Comparison of ENCODE assay signal across 8 mouse cellular contexts in the genomic region with DNA sequence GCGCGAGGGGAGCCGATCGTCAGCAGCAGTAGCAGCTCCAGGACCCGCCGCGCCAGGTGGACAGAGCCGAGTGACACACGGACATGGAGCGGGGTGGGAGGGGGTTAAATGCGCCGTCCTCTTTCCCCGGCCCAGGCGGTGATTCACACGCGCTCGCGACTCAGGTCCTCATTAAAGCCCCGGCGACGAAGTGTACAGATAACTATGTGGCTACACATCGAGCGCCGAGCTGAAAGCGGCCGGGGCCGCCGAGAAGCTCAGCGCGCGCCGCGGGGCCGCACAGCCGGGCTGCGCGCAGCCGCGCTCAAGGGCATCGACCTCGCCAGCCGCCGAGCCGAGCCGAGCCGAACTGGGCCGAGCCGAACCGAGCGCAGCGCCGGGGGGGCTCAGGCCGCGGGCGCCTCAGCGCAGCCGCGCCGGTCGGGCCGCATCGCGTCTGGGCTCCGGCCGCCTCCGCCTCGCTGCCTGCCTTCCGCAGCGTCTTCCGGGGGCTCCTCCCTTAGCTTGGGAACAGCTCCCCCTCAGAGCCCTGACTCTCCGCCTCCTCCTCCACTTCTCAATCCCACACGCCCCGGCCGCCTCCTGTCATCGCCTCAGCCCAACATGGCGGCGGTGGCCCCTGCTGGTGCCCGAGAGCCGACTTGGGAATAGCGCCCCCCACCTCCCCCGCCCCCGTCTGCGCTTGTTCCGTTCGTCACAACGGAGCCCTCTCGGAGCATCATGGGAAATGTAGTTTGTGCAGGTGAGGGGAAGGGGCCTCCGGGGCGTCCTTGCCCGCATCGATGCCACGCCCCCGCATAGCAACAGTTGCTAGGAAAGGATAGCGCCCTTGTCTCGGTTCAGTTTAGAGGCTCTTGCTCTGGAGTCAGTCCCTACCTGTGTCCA. TPM values are rescaled to one million over a fixed set of nuclear protein-coding genes. Genes with fewer than 3 reads are reported as not detected.
DNase-seq lines count a peak whose midpoint lies in the region; ATAC-seq and TF ChIP-seq lines count a peak whose summit lies in the region.

Ubl3 (minus strand) TSS at position 603 of the 885 bp plus-strand sequence.

- TF ChIP-seq EP300 in MEL (IDR thresholded peaks at IDR 0.05; ENCODE audit: low read depth in 1 of 2, low read length in 2 of 2) = no peak

- no peak for TF ChIP-seq RAD21 in MEL (IDR thresholded peaks at IDR 0.05; ENCODE audit: low read depth, low read length)

- peak; percentile 96 for DNase-seq in MEL (ENCODE audit: low read depth, low spot score)
- peak; percentile 88 for DNase-seq in cerebellum, adult 8-10 months
- DNase-seq in forelimb bud, embryonic 11.5 days (ENCODE audit: low read depth, low spot score) = peak; percentile 98
- peak; percentile 77 for DNase-seq in layer of hippocampus, adult 9-10 months (ENCODE audit: low spot score)
- DNase-seq in ovary, postnatal 10 days (ENCODE audit: low spot score) = peak; percentile 76
- DNase-seq in thymus, postnatal 10 days (ENCODE audit: low spot score in 2 of 2) = peak; percentile 90 to 92

- H3K9me3 ChIP-seq in MEL (replicated peaks; ENCODE audit: insufficient read depth, low read length) = no peaks in the 10 kb centered on the region
- no peaks in the 10 kb centered on the region for H3K9me3 ChIP-seq in lung, embryonic 16.5 days (ENCODE audit: control insufficient read depth, low read length)

- ATAC-seq in hematopoietic stem cell, adult 5-6 weeks (replicated peaks in 1 of 2; ENCODE audit: insufficient read depth in 1 of 2, low FRiP score in 2 of 2, low TSS enrichment in 1 of 2, low read depth in 1 of 2, poor library complexity in 2 of 2, severe bottlenecking in 2 of 2) = peak; percentile 64 to 69
- ATAC-seq in lung, embryonic 16.5 days (ENCODE audit: low read depth) = peak; percentile 97

- H3K27ac ChIP-seq in MEL (ENCODE audit: control insufficient read depth, low read depth, low read length) = peak within 1 kb of the TSS; percentile 68
- H3K27ac ChIP-seq in lung, embryonic 16.5 days (ENCODE audit: low read length) = peak within 1 kb of the TSS; percentile 98

- H3K27me3 ChIP-seq in MEL (ENCODE audit: control insufficient read depth in 1 of 2, insufficient read depth in 2 of 2, low read length in 2 of 2) = no peaks in the 10 kb centered on the region
- no peaks in the 10 kb centered on the region for H3K27me3 ChIP-seq in lung, embryonic 16.5 days (ENCODE audit: control insufficient read depth, insufficient read depth, low read depth, low read length)

- peak within 1 kb of the TSS; percentile 80 for H3K4me2 ChIP-seq in lung, embryonic 16.5 days (ENCODE audit: low read depth, low read length)

- TF ChIP-seq CTCF in MEL (IDR thresholded peaks at IDR 0.05 in 2 of 3, conservative IDR thresholded peaks at IDR 0.05 in 1 of 3; ENCODE audit: control insufficient read depth in 1 of 3, insufficient read depth in 1 of 3, low read depth in 2 of 3, low read length in 3 of 3, poor library complexity in 1 of 3, severe bottlenecking in 1 of 3) = peak in 2 of 3 experiments; percentile 35 to 39; a peak in 3 of 6 replicates

- H3K36me3 ChIP-seq in MEL (ENCODE audit: control insufficient read depth in 1 of 2, insufficient read depth in 2 of 2, low read length in 2 of 2) = peaks cover 0 to 23% of the 10 kb centered on the region in 2 experiments; a peak in 2 of 4 replicates
- no peaks in the 10 kb centered on the region for H3K36me3 ChIP-seq in lung, embryonic 16.5 days (ENCODE audit: control insufficient read depth, insufficient read depth, low read length)

- TF ChIP-seq POLR2A in MEL (IDR thresholded peaks at IDR 0.05; ENCODE audit: control insufficient read depth in 1 of 2, insufficient read depth in 1 of 2, low read depth in 1 of 2, low read length in 2 of 2, poor library complexity in 1 of 2) = peak; percentile 76 to 91

- peaks cover 36% of the 10 kb centered on the region for H3K79me2 ChIP-seq in MEL (ENCODE audit: control insufficient read depth, insufficient read depth, low read length, poor library complexity)

- under 1% methylated on average over 63 of the region's 95 CpGs for whole genome bisulfite sequencing in lung, embryonic 16.5 days

- peak within 1 kb of the TSS; percentile 77 for H3K9ac ChIP-seq in MEL (ENCODE audit: control insufficient read depth, low read depth, low read length, poor library complexity, severe bottlenecking)
- H3K9ac ChIP-seq in lung, embryonic 16.5 days (ENCODE audit: low read length) = peak within 1 kb of the TSS; percentile 90

- peak within 1 kb of the TSS; percentile 89 to 93 for H3K4me3 ChIP-seq in MEL (ENCODE audit: control insufficient read depth in 1 of 2, insufficient read depth in 1 of 2, low read depth in 2 of 2, low read length in 2 of 2)
- peak within 1 kb of the TSS; percentile 65 for H3K4me3 ChIP-seq in lung, embryonic 16.5 days (ENCODE audit: low read length)

- peaks cover 5 to 31% of the 10 kb centered on the region in 2 experiments for H3K4me1 ChIP-seq in MEL (ENCODE audit: control insufficient read depth in 1 of 2, insufficient read depth in 2 of 2, low read length in 2 of 2)
- peaks cover 39% of the 10 kb centered on the region for H3K4me1 ChIP-seq in lung, embryonic 16.5 days (replicated peaks; ENCODE audit: control insufficient read depth, insufficient read depth, low read length)

TF ChIP-seq in MEL, 35 proteins besides CTCF, POLR2A, EP300 and RAD21:
- TF ChIP-seq POLR2AphosphoS5 (IDR thresholded peaks at IDR 0.05; ENCODE audit: borderline replicate concordance, low read depth, low read length) (no peak), MXI1 (IDR thresholded peaks at IDR 0.05; ENCODE audit: low read depth, low read length) (peak; percentile 69), TBP (IDR thresholded peaks at IDR 0.05; ENCODE audit: low read depth, low read length) (peak; percentile 45), MYC (IDR thresholded peaks at IDR 0.05; ENCODE audit: low read depth, low read length) (peak; percentile 66; the same call in 1 of the 2 replicates), USF1 (IDR thresholded peaks at IDR 0.05; ENCODE audit: low read depth, low read length) (no peak), ZKSCAN1 (IDR thresholded peaks at IDR 0.05; ENCODE audit: low read depth, low read length) (no peak), RCOR1 (IDR thresholded peaks at IDR 0.05; ENCODE audit: low read depth, low read length) (no peak), SMC3 (IDR thresholded peaks at IDR 0.05; ENCODE audit: low read depth, low read length) (no peak), USF2 (IDR thresholded peaks at IDR 0.05; ENCODE audit: borderline replicate concordance in 1 of 2, insufficient read depth in 1 of 2, low read depth in 1 of 2, low read length in 2 of 2) (no peak), MAX (IDR thresholded peaks at IDR 0.05; ENCODE audit: low read length) (peak; percentile 63), ELF1 (IDR thresholded peaks at IDR 0.05; ENCODE audit: low read depth, low read length) (peak; percentile 85), ZNF384 (IDR thresholded peaks at IDR 0.05; ENCODE audit: low read depth, low read length) (no peak; the same call in 1 of the 2 replicates), ZC3H11A (IDR thresholded peaks at IDR 0.05; ENCODE audit: low read depth, low read length) (no peak), E2F4 (IDR thresholded peaks at IDR 0.05; ENCODE audit: borderline replicate concordance, low read depth, low read length) (no peak), HCFC1 (IDR thresholded peaks at IDR 0.05; ENCODE audit: low read depth, low read length) (peak; percentile 100), SIN3A (IDR thresholded peaks at IDR 0.05; ENCODE audit: low read length) (peak; percentile 75), CHD1 (IDR thresholded peaks at IDR 0.05; ENCODE audit: low read depth, low read length) (no peak), UBTF (IDR thresholded peaks at IDR 0.05; ENCODE audit: borderline replicate concordance, insufficient read depth, low read depth, low read length) (peak; percentile 54; the same call in 1 of the 2 replicates), GABPA (IDR thresholded peaks at IDR 0.05; ENCODE audit: low read depth, low read length) (no peak), BHLHE40 (IDR thresholded peaks at IDR 0.05; ENCODE audit: borderline replicate concordance, low read depth, low read length) (no peak), NRF1 (IDR thresholded peaks at IDR 0.05; ENCODE audit: insufficient read depth, low read depth, low read length, poor library complexity, severe bottlenecking) (peak; percentile 60), ZMIZ1 (IDR thresholded peaks at IDR 0.05; ENCODE audit: low read depth, low read length) (peak; percentile 49; the same call in 1 of the 2 replicates), ETS1 (IDR thresholded peaks at IDR 0.05; ENCODE audit: low read depth, low read length) (0 out of 2 replicates have a peak, but pooled peaks have one; percentile 58), NELFE (IDR thresholded peaks at IDR 0.05; ENCODE audit: low read depth, low read length) (peak; percentile 66), TAL1 (IDR thresholded peaks at IDR 0.05; ENCODE audit: low read length) (no peak), MAZ (IDR thresholded peaks at IDR 0.05; ENCODE audit: low read depth, low read length) (peak; percentile 100), TCF12 (IDR thresholded peaks at IDR 0.05; ENCODE audit: low read depth, low read length) (peak; percentile 57), KAT2A (conservative IDR thresholded peaks at IDR 0.05; ENCODE audit: low read depth, low read length) (peak; percentile 86; the same call in 1 of the 2 replicates), POLR2AphosphoS2 (IDR thresholded peaks at IDR 0.05; ENCODE audit: low read length) (peak; percentile 41; the same call in 1 of the 2 replicates), JUND (IDR thresholded peaks at IDR 0.05; ENCODE audit: low read depth, low read length) (no peak), GATA1 (IDR thresholded peaks at IDR 0.05; ENCODE audit: low read depth, low read length) (no peak), MAFK (IDR thresholded peaks at IDR 0.05; ENCODE audit: borderline replicate concordance, low read depth, low read length) (no peak), MEF2A (IDR thresholded peaks at IDR 0.05; ENCODE audit: extremely low read depth, insufficient replicate concordance, low read depth, low read length, poor library complexity, severe bottlenecking) (no peak), MYB (IDR thresholded peaks at IDR 0.05; ENCODE audit: low read depth, low read length) (no peak; the same call in 1 of the 2 replicates), CHD2 (IDR thresholded peaks at IDR 0.05; ENCODE audit: low read length) (no peak)

RNA-seq across cellular contexts. Expression of gene Ubl3, which starts in this region (rescaled TPM):
- 41.0 and 50.7 TPM in 2 replicates for total RNA-seq in MEL (2012; rRNA removed)
- polyA plus RNA-seq in MEL (2012; ENCODE audit: insufficient read depth in 1 of 2, insufficient read length in 2 of 2, low read depth in 1 of 2, low replicate concordance in 2 of 2, missing spikeins in 1 of 2) = 10 to 100 TPM in 1 of 2 experiments, not detected in 1; 59.0 TPM
- 40.5 and 45.2 TPM in 2 replicates for total RNA-seq in hematopoietic stem cell, adult 5-6 weeks (2017)
- 55.9 and 73.5 TPM in 2 replicates for polyA plus RNA-seq in lung, embryonic 16.5 days (2015; fragmentation: Nextera tagmentation; extraction: Ambion mirVana)

Comparison
In these comparisons a context has a peak if more than half of its experiments do, and no peak if none do; other contexts are left out.
1. Peak in every context shown above with its lines: DNase-seq, ATAC-seq, H3K4me3 ChIP-seq and H3K27ac ChIP-seq.